10 mouse cellular contexts compared by ENCODE assay signal in genomic region chr4:150599119-150599992, GRCm38 (mm10). TPM values are rescaled to one million over a fixed set of nuclear protein-coding genes. Genes with fewer than 3 reads are reported as not detected.
A peak's percentile ranks its signal among the peaks of the same experiment; 100 is the strongest.
DNase-seq lines count a peak whose midpoint lies in the region; ATAC-seq lines count a peak whose summit lies in the region.
"Had no signal": no experiment of that assay in that cellular context is flagged by ENCODE, and none has a peak within 500 bp of the region (broad histone marks: within the 10 kb centered on the region; RNA-seq: fewer than 3 reads in every experiment).

No protein-coding gene starts in this region.

- no peak overlapping the region for H3K4me3 ChIP-seq in heart, embryonic 11.5 days (ENCODE audit: low read depth, low read length)
- no peak overlapping the region for H3K4me3 ChIP-seq in embryonic facial prominence, embryonic 12.5 days

- 65% methylated on average over 3 of the region's 3 CpGs for WGBS in heart, embryonic 11.5 days (ENCODE audit: insufficient replicate concordance)
- WGBS in embryonic facial prominence, embryonic 12.5 days, result 66% methylated on average over 3 of the region's 3 CpGs

- ATAC-seq in heart, embryonic 11.5 days (replicated peaks; ENCODE audit: insufficient number of reproducible peaks, low FRiP score, low TSS enrichment), result no peak
- ATAC-seq in embryonic facial prominence, embryonic 12.5 days (ENCODE audit: insufficient number of reproducible peaks, insufficient read depth, low FRiP score, low TSS enrichment), result no peak

- DNase-seq in heart, postnatal 25 days (ENCODE audit: low spot score), result no peak
- peak; percentile 59 for DNase-seq in kidney, adult 11 months
- peak; percentile 49 for DNase-seq in lung, postnatal 10 days
- no peak for DNase-seq in retina, embryonic 14.5 days (ENCODE audit: low spot score)
- no peak for DNase-seq in adrenal gland, postnatal 25 days
- DNase-seq in layer of hippocampus, adult 11-12 months (ENCODE audit: low spot score), result no peak
- DNase-seq: liver had no signal

- H3K27ac ChIP-seq in heart, embryonic 11.5 days (ENCODE audit: low read depth, low read length), result no peak overlapping the region; the same call in 1 of the 2 replicates
- H3K27ac ChIP-seq in embryonic facial prominence, embryonic 12.5 days, result peak overlapping the region; percentile 33; the same call in 1 of the 2 replicates

- H3K4me1 ChIP-seq in heart, embryonic 11.5 days (ENCODE audit: control insufficient read depth, insufficient read depth, low read length), result peaks cover 39% of the 10 kb centered on the region
- H3K4me1 ChIP-seq in embryonic facial prominence, embryonic 12.5 days, result peaks cover 20% of the 10 kb centered on the region

- intact Hi-C loops in heart, postnatal 25 days (cut with DNase I), result no loop called here

- H3K4me2 ChIP-seq in heart, embryonic 11.5 days, result no peak overlapping the region
- H3K4me2 ChIP-seq in embryonic facial prominence, embryonic 12.5 days (replicated peaks), result no peak overlapping the region

- no peaks in the 10 kb centered on the region for H3K27me3 ChIP-seq in heart, embryonic 11.5 days (ENCODE audit: control insufficient read depth, insufficient read depth, low read length)
- H3K27me3 ChIP-seq in embryonic facial prominence, embryonic 12.5 days, result no peaks in the 10 kb centered on the region
- H3K27me3 ChIP-seq: CH12.LX had no signal

- 0 out of 2 replicates have a peak overlapping the region, but pooled peaks have one; percentile 43 for H3K9ac ChIP-seq in heart, embryonic 11.5 days (ENCODE audit: low read depth, low read length)
- H3K9ac ChIP-seq in embryonic facial prominence, embryonic 12.5 days, result no peak overlapping the region

- no peaks in the 10 kb centered on the region; the same call in 1 of the 2 replicates for H3K36me3 ChIP-seq in heart, embryonic 11.5 days (ENCODE audit: control insufficient read depth, insufficient read depth, low read length)
- no peaks in the 10 kb centered on the region for H3K36me3 ChIP-seq in embryonic facial prominence, embryonic 12.5 days

- no peaks in the 10 kb centered on the region for H3K9me3 ChIP-seq in heart, embryonic 11.5 days (replicated peaks; ENCODE audit: control insufficient read depth, low read length)
- no peaks in the 10 kb centered on the region for H3K9me3 ChIP-seq in embryonic facial prominence, embryonic 12.5 days

RNA-seq across cellular contexts. Expression of gene Slc45a1, which starts 52.6 kb away (rescaled TPM):
- polyA plus RNA-seq in heart, embryonic 11.5 days (2014; fragmentation: Nextera tagmentation; extraction: Ambion mirVana), result 0.04 TPM in 1 of 2 replicates, not detected in the other
- total RNA-seq in heart, postnatal 25 days (2021), result not detected
- polyA plus RNA-seq in embryonic facial prominence, embryonic 12.5 days (2016; fragmentation: Nextera tagmentation; extraction: Ambion mirVana), result 1.3 and 1.5 TPM in 2 replicates
- total RNA-seq in adrenal gland, postnatal 25 days (2021), result 0.46 and 0.67 TPM in 2 replicates
- total RNA-seq: CH12.LX had no signal

Comparison
In these comparisons a context has a peak if more than half of its experiments do, and no peak if none do; other contexts are left out.
1. DNase-seq: peak in kidney, adult 11 months (single experiment) and lung, postnatal 10 days (single experiment); none in heart, postnatal 25 days (single experiment), retina, embryonic 14.5 days (single experiment), adrenal gland, postnatal 25 days (single experiment) and layer of hippocampus, adult 11-12 months (single experiment).